Mouse (Mus musculus) ovary, adult 2 months (tissue): ENCODE data around the gene Acp2. TPM values are rescaled to one million over a fixed set of nuclear protein-coding genes. Genes with fewer than 3 reads are reported as not detected.

Source experiments
- polyA plus RNA-seq: library from polyadenylated mRNA; depleted of rRNA; stranded (reverse); fragments of >200 nt; gene quantifications from 2 replicates; pipeline ENCODE4 v1.2.3, GENCODE M21; 2012; rRNA removed

The Acp2 gene
- 28.6 and 35.5 TPM in 2 replicates for polyA plus RNA-seq

DNA sequence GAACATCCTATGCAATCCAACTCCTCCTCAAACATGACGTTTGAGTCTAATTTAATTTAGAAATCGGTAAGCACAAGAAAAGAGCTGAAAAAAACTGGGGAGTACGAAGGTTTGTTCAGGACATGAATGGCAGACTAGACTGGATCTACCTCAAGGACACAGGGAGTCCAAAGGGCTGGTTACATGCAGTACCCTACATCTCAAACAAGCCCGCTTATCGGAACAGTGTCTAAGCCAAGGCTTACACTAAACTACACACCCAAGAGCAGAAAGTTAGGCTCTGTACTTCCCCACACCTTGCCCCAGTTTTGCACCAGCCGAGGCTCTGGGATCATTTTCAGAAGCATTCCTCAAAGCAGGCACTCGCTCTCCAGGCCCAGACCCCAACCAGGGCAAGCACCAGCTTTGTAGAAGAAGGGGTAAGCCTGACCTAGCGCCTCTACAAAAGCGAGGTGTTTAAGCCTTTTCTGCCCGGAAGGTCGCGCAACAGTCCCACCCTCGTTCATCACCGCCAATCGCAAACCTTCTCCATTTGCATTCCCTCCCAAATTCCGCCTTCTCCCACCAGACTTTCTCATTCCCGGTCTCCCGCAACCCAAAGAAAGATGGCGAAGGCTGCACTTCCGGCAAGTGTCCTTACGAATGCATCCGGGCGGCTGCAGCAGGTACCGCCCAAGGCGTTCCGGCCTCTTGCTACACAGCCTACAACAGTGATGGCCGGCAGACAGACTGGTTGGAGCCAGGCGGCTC, at the start of gene Acp2, which contains the start of gene Nr1h3:
TSS of gene Acp2 (plus strand) at position 664 of the 750 bp plus-strand sequence.
TSS of gene Nr1h3 (minus strand) at position 613 of the 750 bp plus-strand sequence.

DNA sequence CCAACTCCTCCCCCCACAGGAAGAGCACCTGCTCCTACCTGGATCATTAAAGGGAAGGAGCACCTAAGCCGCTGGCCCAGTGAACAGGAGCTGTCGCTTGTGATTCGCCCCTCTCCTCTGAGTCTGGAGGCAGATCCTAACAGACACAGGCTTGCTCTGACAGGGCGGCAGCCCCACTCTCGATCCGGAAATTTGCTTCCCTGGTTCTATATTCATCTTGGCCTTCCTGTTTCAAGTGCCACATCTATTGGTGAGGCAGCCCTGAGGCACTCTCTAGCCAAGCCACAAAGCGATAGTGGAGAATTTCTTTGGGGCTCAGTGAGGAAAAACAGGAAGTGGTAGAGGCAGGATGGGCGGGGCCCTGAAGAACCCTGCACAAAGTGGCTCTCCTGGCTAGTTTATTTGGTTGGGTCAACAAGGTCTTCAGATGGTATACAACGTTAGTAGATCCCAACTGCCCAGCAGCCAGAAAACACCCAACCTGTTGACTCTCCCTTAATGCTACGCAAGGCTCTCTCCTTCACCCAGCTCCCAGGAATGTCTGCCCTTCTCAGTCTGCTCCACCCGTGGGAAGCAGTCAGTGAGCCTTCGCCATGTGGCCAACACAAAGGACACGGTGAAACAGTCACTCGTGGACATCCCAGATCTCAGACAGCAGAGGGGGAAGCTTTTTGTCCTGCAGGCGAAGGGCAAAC, 18.8 kb upstream of the Acp2 start, which contains the start of gene Madd:
TSS of gene Madd (minus strand) at position 127 of the 695 bp plus-strand sequence.

DNA sequence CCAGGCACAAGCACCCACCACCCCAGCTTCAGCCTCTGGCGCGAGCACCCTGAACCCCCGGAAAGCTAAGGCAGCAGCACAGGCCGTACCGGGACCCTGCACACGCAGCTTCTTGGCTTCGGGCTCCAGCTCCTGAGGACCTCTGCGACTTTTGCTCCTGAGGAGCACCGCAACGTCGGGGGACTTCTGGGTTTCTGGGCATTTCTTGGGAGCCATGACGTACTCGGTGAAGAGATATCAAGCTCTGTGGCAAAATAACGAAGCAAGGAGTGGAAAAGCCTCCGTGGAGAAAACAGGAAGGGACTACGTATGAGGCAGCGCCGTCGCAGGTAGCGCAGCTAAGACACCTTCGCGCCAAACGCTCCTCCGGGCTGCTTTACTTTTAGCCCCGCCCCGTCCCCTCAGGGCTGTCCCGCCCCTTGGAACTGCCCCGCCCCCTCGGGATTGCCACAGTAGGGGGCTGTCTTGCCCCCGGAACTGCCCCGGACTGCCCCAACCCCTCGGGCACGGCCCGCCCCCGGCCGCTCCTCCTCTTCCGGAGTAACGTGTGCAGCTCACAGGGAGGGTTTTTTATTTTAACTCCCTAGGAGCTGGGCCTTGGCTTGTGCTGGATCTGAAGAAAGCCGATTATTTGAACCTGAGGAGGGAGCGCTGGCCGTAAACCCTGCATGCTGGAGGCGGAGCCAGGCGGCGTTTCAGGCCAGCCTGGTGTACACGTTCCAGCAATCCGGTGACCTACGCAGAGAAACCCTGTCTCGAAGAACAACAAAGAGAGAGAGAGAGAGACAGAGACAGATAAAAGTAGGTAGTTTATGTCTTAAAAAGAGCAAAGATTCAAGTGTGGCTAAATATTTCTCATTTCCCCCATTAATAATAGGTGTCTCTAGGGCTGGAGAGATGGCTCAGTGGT, 34.2 kb downstream of the Acp2 start, which contains the start of gene Ddb2:
TSS of gene Ddb2 (minus strand) at position 382 of the 910 bp plus-strand sequence.

DNA sequence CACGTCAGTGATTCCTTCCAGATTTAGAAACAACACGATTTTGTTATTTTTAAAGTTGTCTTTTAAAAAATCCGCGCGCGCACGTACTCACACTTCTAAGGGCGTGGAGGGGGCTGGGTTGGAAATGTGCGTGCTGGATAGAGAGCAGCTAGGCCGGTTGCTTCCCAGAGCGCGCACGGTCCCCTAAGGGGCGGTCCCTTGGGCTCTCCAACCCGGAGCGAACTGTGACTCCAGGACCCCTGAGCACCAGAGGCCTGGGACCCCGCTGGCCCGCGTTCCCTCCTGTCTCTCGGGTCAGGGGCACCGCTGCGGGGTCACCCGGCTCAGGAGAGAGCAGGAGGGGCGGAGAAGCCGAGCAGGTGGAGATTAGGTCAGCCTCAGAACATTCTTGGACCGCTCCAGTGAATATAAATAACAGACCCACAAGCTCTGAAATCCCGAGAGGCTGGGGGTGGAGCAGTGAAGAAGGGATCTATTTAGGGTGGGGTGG, 53.0 kb downstream of the Acp2 start, which contains the start of gene Pacsin3:
TSS of gene Pacsin3 (plus strand) at position 294 of the 490 bp plus-strand sequence.

Other genes starting within 250 kb of the Acp2 start
- gene Rapsn, start 167.3 kb upstream of the Acp2 start, polyA plus RNA-seq = 11.2 and 11.7 TPM in 2 replicates
- gene Psmc3, start 148.9 kb upstream of the Acp2 start, polyA plus RNA-seq = 106 and 121 TPM in 2 replicates
- gene Slc39a13, start 132.5 kb upstream of the Acp2 start, polyA plus RNA-seq = 86.0 and 100 TPM in 2 replicates
- gene Spi1, start 120.5 kb upstream of the Acp2 start, polyA plus RNA-seq = 20.2 and 34.1 TPM in 2 replicates
- 8.8 and 14.9 TPM in 2 replicates for gene Mybpc3, start 84.7 kb upstream of the Acp2 start, polyA plus RNA-seq
- 11.5 and 13.8 TPM in 2 replicates for gene Madd, start 19.0 kb upstream of the Acp2 start, polyA plus RNA-seq
- gene Nr1h3, start 51 bp upstream of the Acp2 start, polyA plus RNA-seq = 28.2 and 28.9 TPM in 2 replicates
- gene Ddb2, start 34.1 kb downstream of the Acp2 start, polyA plus RNA-seq = 9.4 and 14.8 TPM in 2 replicates
- gene Pacsin3, start 53.1 kb downstream of the Acp2 start, polyA plus RNA-seq = 56.6 and 63.1 TPM in 2 replicates
- 41.4 and 45.3 TPM in 2 replicates for gene Arfgap2, start 62.1 kb downstream of the Acp2 start, polyA plus RNA-seq
- gene 1110051M20Rik, start 241.8 kb downstream of the Acp2 start, polyA plus RNA-seq = 25.6 and 35.1 TPM in 2 replicates